Mouse (Mus musculus) heart, embryonic 10.5 days (tissue): ENCODE measurements around the gene Tmem274. TPM values are rescaled to one million over a fixed set of nuclear protein-coding genes. Genes with fewer than 3 reads are reported as not detected.
A peak's percentile ranks its signal among the peaks of the same experiment; 100 is the strongest.
"Not testable (repeated sequence)": the region's sequence is repeated elsewhere in the genome, so short reads cannot be mapped to it uniquely, and the experiment has no call there.

Experiments
- DNase-seq: peaks from one replicate; pipeline ENCODE4 v3.0.0-alpha.2; 2017; ENCODE audit warnings: low spot score
- H3K27ac ChIP-seq: fragments of 300-500 bp; sonication (generic); 2 replicates; pipeline ENCODE4 v1.5.1; 2016; ENCODE audit warnings: mild to moderate bottlenecking
- H3K27me3 ChIP-seq: fragments of 300-500 bp; sonication (generic); 2 replicates; pipeline ENCODE4 v1.6.1; 2016; ENCODE audit warnings: mild to moderate bottlenecking; ENCODE audit not compliant: poor library complexity, insufficient read depth, severe bottlenecking
- H3K36me3 ChIP-seq: fragments of 300-500 bp; sonication (generic); 2 replicates; pipeline ENCODE4 v1.6.1; 2016; ENCODE audit warnings: mild to moderate bottlenecking, moderate library complexity
- H3K4me1 ChIP-seq: fragments of 300-500 bp; sonication (generic); 2 replicates; pipeline ENCODE4 v1.6.1; 2016; ENCODE audit warnings: mild to moderate bottlenecking
- H3K4me3 ChIP-seq: fragments of 300-500 bp; sonication (generic); 2 replicates; pipeline ENCODE4 v1.5.1; 2016; ENCODE audit warnings: mild to moderate bottlenecking, moderate library complexity
- H3K9me3 ChIP-seq: fragments of 300-500 bp; sonication (generic); 2 replicates; pipeline ENCODE4 v1.6.1; 2016; ENCODE audit warnings: mild to moderate bottlenecking, moderate library complexity
- WGBS: fragments of 180-500 bp; shearing (Covaris S2); methylation state at CpG from one replicate; pipeline ENCODE4 v1.1.7; 2016; 5-methylcytosine and 5-hydroxymethylcytosine counted together
- polyA plus RNA-seq: library from polyadenylated mRNA; unstranded; fragments of >200 nt; fragmentation: Nextera tagmentation; extraction: Ambion mirVana; gene quantifications from 2 replicates; pipeline ENCODE4 v1.2.1, GENCODE M21; 2016

Tmem274 gene
- polyA plus RNA-seq, 1 experiment from 2014 or later, result 0.30 TPM

- H3K4me1 ChIP-seq, result peaks cover 17% of the 10 kb centered on the region; the same call in 1 of the 2 replicates
- H3K36me3 ChIP-seq, H3K4me3 ChIP-seq, DNase-seq, H3K27me3 ChIP-seq, H3K27ac ChIP-seq, H3K9me3 ChIP-seq: not testable (repeated sequence)
- WGBS, result 79% methylated on average over 27 of the region's 27 CpGs
These were observed 20.0 kb upstream of the Tmem274 start for GRCm38 (mm10) chr4:149457163-149457562.

DNA sequence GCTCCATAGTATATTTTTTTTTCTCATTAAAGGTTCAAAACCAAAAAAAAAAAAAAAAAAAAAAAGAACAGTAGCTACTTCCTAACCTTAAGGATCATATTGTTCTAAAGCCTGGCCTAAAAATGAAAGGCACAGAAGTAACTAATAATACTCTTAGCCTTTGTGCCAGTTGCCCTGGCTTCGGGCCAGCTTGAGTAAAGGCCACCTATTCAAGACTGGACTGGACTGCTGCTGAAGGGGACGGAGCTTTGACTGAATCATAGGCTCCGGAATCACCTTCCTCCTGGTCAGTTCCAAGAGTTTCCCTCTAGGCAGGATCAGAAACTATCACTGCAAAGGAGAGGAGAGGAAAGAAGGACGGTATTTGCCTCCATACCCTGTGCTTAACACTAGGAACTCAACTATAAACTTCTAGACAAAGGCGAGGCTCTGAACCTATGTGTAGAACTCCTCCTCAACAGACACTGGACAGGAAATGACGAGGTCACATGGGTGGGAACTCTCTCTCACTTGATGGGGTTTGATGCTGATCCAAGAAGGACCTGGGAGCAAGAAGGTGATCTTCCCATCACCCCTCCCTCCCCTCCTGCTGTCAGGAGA is 19.2 kb upstream of the Tmem274 start:
- H3K4me3 ChIP-seq, result no peak overlapping the region
- no peak overlapping the region for H3K27ac ChIP-seq
- 69% methylated on average over 6 of the region's 6 CpGs for WGBS
- H3K27me3 ChIP-seq, result no peaks in the 10 kb centered on the region
- DNase-seq, result no peak
- no peaks in the 10 kb centered on the region for H3K9me3 ChIP-seq
- H3K36me3 ChIP-seq, result no peaks in the 10 kb centered on the region
- peaks cover 19% of the 10 kb centered on the region; the same call in 1 of the 2 replicates for H3K4me1 ChIP-seq

DNA sequence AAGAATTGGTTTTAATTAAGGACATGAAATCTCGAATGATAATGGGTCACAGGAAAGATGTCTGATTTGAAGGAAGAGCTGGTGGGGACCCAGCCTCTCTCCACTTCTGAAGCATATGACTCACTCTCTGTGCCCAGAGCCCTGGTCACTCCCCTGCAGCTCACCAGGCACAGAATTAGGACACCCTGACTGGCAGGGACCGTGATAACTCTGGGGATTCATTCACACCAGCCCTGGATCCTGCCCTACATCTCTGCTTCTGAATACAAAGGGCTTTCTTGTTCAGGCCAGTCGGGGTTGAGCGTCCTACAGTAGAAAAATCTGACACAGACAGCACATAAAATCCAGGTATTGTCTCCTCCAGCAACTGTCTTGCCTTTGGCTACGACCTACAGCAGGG is 18.7 kb upstream of the Tmem274 start:
- Histone ChIP-seq H3K27me3 (no peaks in the 10 kb centered on the region), H3K4me3 (no peak overlapping the region), H3K4me1 (peaks cover 20% of the 10 kb centered on the region), H3K27ac (no peak overlapping the region), H3K9me3 (no peaks in the 10 kb centered on the region), H3K36me3 (no peaks in the 10 kb centered on the region)
- WGBS, result 63% methylated on average over 5 of the region's 5 CpGs
- DNase-seq, result no peak

GRCm38 (mm10) chr4:149459425-149459824 is 17.8 kb upstream of the Tmem274 start:
- no peaks in the 10 kb centered on the region for H3K9me3 ChIP-seq
- peaks cover 19% of the 10 kb centered on the region for H3K4me1 ChIP-seq
- no peaks in the 10 kb centered on the region for H3K27me3 ChIP-seq
- no peak overlapping the region for H3K4me3 ChIP-seq
- H3K27ac ChIP-seq, result no peak overlapping the region
- H3K36me3 ChIP-seq, result no peaks in the 10 kb centered on the region
- no peak for DNase-seq
- WGBS, result 68% methylated on average over 1 of the region's 1 CpGs

DNA sequence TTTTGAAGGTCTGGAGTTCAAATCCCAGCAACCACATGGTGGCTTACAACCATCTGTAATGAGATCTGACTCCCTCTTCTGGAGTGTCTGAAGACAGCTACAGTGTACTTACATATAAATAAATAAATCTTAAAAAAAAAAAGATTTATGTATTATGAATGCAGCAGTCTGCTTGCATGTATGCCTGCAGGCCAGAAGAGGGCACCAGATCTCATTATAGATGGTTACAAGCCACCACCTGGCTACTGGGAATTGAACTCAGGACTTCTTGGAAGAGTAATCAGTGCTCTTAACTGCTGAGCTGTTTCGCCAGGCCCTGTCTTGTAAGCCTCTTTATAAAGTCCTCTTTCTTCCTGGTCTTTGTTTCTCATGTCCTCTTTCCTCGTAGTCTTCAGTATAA is 16.7 kb upstream of the Tmem274 start:
- DNase-seq, H3K27ac ChIP-seq, H3K27me3 ChIP-seq, H3K9me3 ChIP-seq, H3K36me3 ChIP-seq, H3K4me3 ChIP-seq: not testable (repeated sequence)
- peaks cover 14% of the 10 kb centered on the region for H3K4me1 ChIP-seq
- 79% methylated on average over 2 of the region's 2 CpGs for WGBS

GRCm38 (mm10) chr4:149461579-149462304 is 15.4 kb upstream of the Tmem274 start:
- Histone ChIP-seq H3K4me3 (no peak overlapping the region), H3K27ac (no peak overlapping the region), H3K36me3 (no peaks in the 10 kb centered on the region), H3K9me3 (no peaks in the 10 kb centered on the region), H3K4me1 (peaks cover 14% of the 10 kb centered on the region), H3K27me3 (no peaks in the 10 kb centered on the region)
- WGBS, result 73% methylated on average over 6 of the region's 7 CpGs
- DNase-seq, result no peak

GRCm38 (mm10) chr4:149462305-149462971 is 14.7 kb upstream of the Tmem274 start:
- Histone ChIP-seq H3K9me3 (no peaks in the 10 kb centered on the region), H3K4me3 (no peak overlapping the region), H3K4me1 (peaks cover 14% of the 10 kb centered on the region), H3K27me3 (no peaks in the 10 kb centered on the region), H3K27ac (no peak overlapping the region), H3K36me3 (peaks cover 3% of the 10 kb centered on the region; the same call in 1 of the 2 replicates)
- 74% methylated on average over 6 of the region's 6 CpGs for WGBS
- no peak for DNase-seq

DNA sequence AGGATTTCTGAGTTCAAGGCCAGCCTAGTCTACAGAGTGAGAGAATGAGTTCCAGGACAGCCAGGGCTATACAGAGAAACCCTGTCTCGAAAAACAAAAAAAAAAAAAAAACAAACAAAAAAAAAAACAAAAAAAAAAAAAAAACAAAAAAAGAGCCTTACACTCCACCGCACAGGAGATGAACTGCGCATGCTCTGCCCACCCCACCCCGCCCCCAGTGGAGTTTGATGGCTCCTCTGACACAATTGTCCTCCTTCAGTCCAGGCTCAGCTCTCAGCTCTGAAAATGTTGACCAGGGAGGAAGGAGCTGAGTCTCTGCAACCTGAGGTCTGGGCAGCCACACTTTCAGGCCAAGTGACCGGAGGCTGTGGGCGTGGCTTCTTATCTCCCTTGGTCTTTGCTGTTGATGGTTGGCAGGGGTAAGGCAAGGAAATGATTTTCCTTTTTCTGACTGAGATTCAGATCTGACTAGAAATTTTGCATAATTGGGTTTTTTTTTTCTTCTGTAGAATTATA is 13.7 kb upstream of the Tmem274 start:
- H3K27ac ChIP-seq, result no peak overlapping the region
- WGBS, result 53% methylated on average over 6 of the region's 6 CpGs

GRCm38 (mm10) chr4:149469557-149469956 is 7.6 kb upstream of the Tmem274 start:
- 80% methylated on average over 3 of the region's 3 CpGs for WGBS
- no peak overlapping the region for H3K27ac ChIP-seq
- H3K27me3 ChIP-seq, result no peaks in the 10 kb centered on the region
- peaks cover 52% of the 10 kb centered on the region for H3K36me3 ChIP-seq
- peaks cover 7% of the 10 kb centered on the region for H3K4me1 ChIP-seq
- H3K4me3 ChIP-seq, result no peak overlapping the region
- DNase-seq, result no peak
- H3K9me3 ChIP-seq, result no peaks in the 10 kb centered on the region

More for the DNA sequence above, 13.7 kb upstream of the Tmem274 start:
- DNase-seq, result no peak
- Histone ChIP-seq H3K27me3 (no peaks in the 10 kb centered on the region), H3K36me3 (peaks cover 9% of the 10 kb centered on the region; the same call in 1 of the 2 replicates), H3K4me3 (no peak overlapping the region), H3K4me1 (peaks cover 14% of the 10 kb centered on the region), H3K9me3 (no peaks in the 10 kb centered on the region)

DNA sequence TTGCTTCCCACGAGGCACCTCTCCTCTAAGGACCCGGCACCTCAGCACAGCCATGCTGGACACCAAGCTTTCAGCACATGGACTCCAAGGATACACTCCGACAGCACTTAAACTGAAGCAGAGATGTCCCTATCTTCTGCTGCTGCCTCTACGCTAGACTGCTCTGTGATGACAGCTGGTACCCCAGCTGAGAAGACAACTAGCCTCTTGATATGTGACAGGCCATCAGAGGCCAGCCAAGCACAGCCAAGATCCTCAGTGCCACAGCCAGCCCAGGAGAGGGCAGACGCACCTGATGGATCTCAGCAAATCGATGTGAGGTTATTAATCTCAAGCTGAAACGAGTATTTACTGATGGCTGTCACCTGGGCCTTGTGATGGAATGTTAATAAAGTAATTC is 2.1 kb upstream of the Tmem274 start:
- H3K4me3 ChIP-seq, result no peak overlapping the region
- no peak for DNase-seq
- peaks cover 10% of the 10 kb centered on the region for H3K4me1 ChIP-seq
- H3K27me3 ChIP-seq, result no peaks in the 10 kb centered on the region
- 52% methylated on average over 7 of the region's 7 CpGs for WGBS
- no peak overlapping the region for H3K27ac ChIP-seq
- H3K36me3 ChIP-seq, result peaks cover 35% of the 10 kb centered on the region
- H3K9me3 ChIP-seq, result no peaks in the 10 kb centered on the region

DNA sequence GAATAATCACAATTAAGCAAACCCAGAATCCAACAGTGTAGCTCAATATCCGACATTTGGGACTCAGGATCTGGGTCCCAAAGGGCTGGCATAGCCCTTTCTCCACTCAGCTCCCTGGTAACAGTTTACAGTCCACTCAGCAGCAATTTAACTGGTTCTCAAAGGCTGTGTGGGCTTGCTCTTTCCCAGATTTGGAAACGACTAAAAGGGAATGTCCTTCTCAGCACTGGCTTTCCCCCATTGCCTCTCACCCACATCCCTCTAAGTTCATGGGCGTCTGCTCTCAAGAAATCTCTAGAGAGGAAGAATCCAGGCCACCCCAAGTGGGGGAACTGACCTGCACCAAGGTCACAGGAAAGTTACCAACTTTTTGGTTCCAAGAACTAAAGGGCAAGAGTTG is 7.4 kb downstream of the Tmem274 start:
- Histone ChIP-seq H3K4me1 (peaks cover 21% of the 10 kb centered on the region; the same call in 1 of the 2 replicates), H3K36me3 (peaks cover 28% of the 10 kb centered on the region), H3K27me3 (no peaks in the 10 kb centered on the region), H3K9me3 (no peaks in the 10 kb centered on the region), H3K27ac (peak overlapping the region; percentile 95), H3K4me3 (peak overlapping the region; percentile 92)
- 49% methylated on average over 3 of the region's 3 CpGs for WGBS
- no peak for DNase-seq

- Histone ChIP-seq H3K4me3 (peak within 1 kb of the TSS; percentile 92), H3K27me3 (no peaks in the 10 kb centered on the region), H3K27ac (peak within 1 kb of the TSS; percentile 95), H3K4me1 (peaks cover 21% of the 10 kb centered on the region; the same call in 1 of the 2 replicates), H3K36me3 (peaks cover 35% of the 10 kb centered on the region), H3K9me3 (no peaks in the 10 kb centered on the region)
- under 1% methylated on average over 60 of the region's 60 CpGs for WGBS
- DNase-seq, result peak; percentile 97
These were observed 8.1 kb downstream of the Tmem274 start, which contains the start of the genes Nmnat1 and Lzic for GRCm38 (mm10) chr4:149485053-149485824. TSS of gene Nmnat1 (minus strand) at chr4:149485202. TSS of gene Lzic (plus strand) at chr4:149485229.
